Mouse (Mus musculus) c-Kit-positive CD71-positive TER-119-negative erythroid progenitor cells, embryonic 14.5 days (primary cell): ENCODE data around the gene Nectin2.

Experiments
- DNase-seq: peaks from one replicate; pipeline ENCODE4 v3.0.0-alpha.2; 2013; ENCODE audit warnings: low read depth

Gene Nectin2

GRCm38 (mm10) chr7:19769001-19769400, 18.7 kb upstream of the Nectin2 start:
- no peak for DNase-seq

- DNase-seq: no peak
Measured at GRCm38 (mm10) chr7:19768251-19768650, 18.0 kb upstream of the Nectin2 start.

- no peak for DNase-seq
Measured at GRCm38 (mm10) chr7:19764581-19764980, 14.3 kb upstream of the Nectin2 start.

- DNase-seq: no peak
Measured at GRCm38 (mm10) chr7:19763829-19764477, 13.7 kb upstream of the Nectin2 start.

- DNase-seq: no peak
Measured at GRCm38 (mm10) chr7:19762283-19762682, 12.0 kb upstream of the Nectin2 start.

GRCm38 (mm10) chr7:19760021-19760420, 9.7 kb upstream of the Nectin2 start:
- DNase-seq: no peak

- no peak for DNase-seq
Measured at GRCm38 (mm10) chr7:19758623-19759022, 8.3 kb upstream of the Nectin2 start.

GRCm38 (mm10) chr7:19755851-19756786, 5.8 kb upstream of the Nectin2 start:
- no peak for DNase-seq

GRCm38 (mm10) chr7:19755008-19755407, 4.7 kb upstream of the Nectin2 start:
- DNase-seq: no peak

- no peak for DNase-seq
Measured at GRCm38 (mm10) chr7:19754065-19754464, 3.8 kb upstream of the Nectin2 start.

- DNase-seq: no peak
Measured at GRCm38 (mm10) chr7:19753587-19753986, 3.3 kb upstream of the Nectin2 start.

GRCm38 (mm10) chr7:19752652-19753051, 2.4 kb upstream of the Nectin2 start:
- no peak for DNase-seq

GRCm38 (mm10) chr7:19751070-19751383, 744 bp upstream of the Nectin2 start:
- DNase-seq: no peak

- peak; percentile 94 for DNase-seq
Measured at GRCm38 (mm10) chr7:19749389-19750216, 680 bp downstream of the Nectin2 start.

- no peak for DNase-seq
Measured at GRCm38 (mm10) chr7:19748219-19749195, 1.8 kb downstream of the Nectin2 start.

GRCm38 (mm10) chr7:19747420-19748218, 2.7 kb downstream of the Nectin2 start:
- no peak for DNase-seq

- no peak for DNase-seq
Measured at GRCm38 (mm10) chr7:19746426-19747201, 3.7 kb downstream of the Nectin2 start.

- DNase-seq: no peak
Measured at GRCm38 (mm10) chr7:19745971-19746370, 4.3 kb downstream of the Nectin2 start.

GRCm38 (mm10) chr7:19744590-19745385, 5.5 kb downstream of the Nectin2 start:
- DNase-seq: no peak
